Mouse (Mus musculus) forebrain, embryonic 14.5 days (tissue): ENCODE results near the gene Aldh3b3. TPM values are rescaled to one million over a fixed set of nuclear protein-coding genes. Genes with fewer than 3 reads are reported as not detected.

Experiments used
- polyA plus RNA-seq: library from polyadenylated mRNA; unstranded; fragments of >200 nt; fragmentation: Nextera tagmentation; extraction: Ambion mirVana; gene quantifications from 2 replicates; pipeline ENCODE4 v1.2.1, GENCODE M21; 2014

Aldh3b3 gene
- polyA plus RNA-seq, 1 experiment from 2014 or later = not detected

Other genes starting within 250 kb of the Aldh3b3 start
- 32.8 and 48.7 TPM in 2 replicates for gene Kmt5b, start 191.2 kb upstream of the Aldh3b3 start, polyA plus RNA-seq
- gene Chka, start 106.9 kb upstream of the Aldh3b3 start, polyA plus RNA-seq = 32.0 and 49.5 TPM in 2 replicates
- 5.8 and 9.1 TPM in 2 replicates for gene Tcirg1, start 51.5 kb upstream of the Aldh3b3 start, polyA plus RNA-seq
- 243 and 301 TPM in 2 replicates for gene Ndufs8, start 45.9 kb upstream of the Aldh3b3 start, polyA plus RNA-seq
- gene Aldh3b1, start 28.8 kb upstream of the Aldh3b3 start, polyA plus RNA-seq = 1.9 and 2.0 TPM in 2 replicates
- gene Unc93b1, start 23.5 kb upstream of the Aldh3b3 start, polyA plus RNA-seq = 7.5 and 9.4 TPM in 2 replicates
- 0.36 and 0.42 TPM in 2 replicates for gene Aldh3b2, start 13.7 kb downstream of the Aldh3b3 start, polyA plus RNA-seq
- gene Acy3, start 27.9 kb downstream of the Aldh3b3 start, polyA plus RNA-seq = 1.8 and 2.3 TPM in 2 replicates
- gene Tbx10, start 34.1 kb downstream of the Aldh3b3 start, polyA plus RNA-seq = not detected in 2 replicates
- gene Nudt8, start 41.9 kb downstream of the Aldh3b3 start, polyA plus RNA-seq = 35.6 and 41.1 TPM in 2 replicates
- 2.2 and 3.8 TPM in 2 replicates for gene Gm49405, start 42.0 kb downstream of the Aldh3b3 start, polyA plus RNA-seq
- gene Doc2g, start 44.7 kb downstream of the Aldh3b3 start, polyA plus RNA-seq = 3.2 and 5.4 TPM in 2 replicates
- gene Ndufv1, start 54.2 kb downstream of the Aldh3b3 start, polyA plus RNA-seq = 238 and 254 TPM in 2 replicates
- gene Gstp1, start 79.3 kb downstream of the Aldh3b3 start, polyA plus RNA-seq = 369 and 398 TPM in 2 replicates
- 1.2 and 4.2 TPM in 2 replicates for gene Gstp2, start 87.4 kb downstream of the Aldh3b3 start, polyA plus RNA-seq
- not detected in 2 replicates for gene Gstp3, start 100.9 kb downstream of the Aldh3b3 start, polyA plus RNA-seq
- gene Cabp2, start 122.9 kb downstream of the Aldh3b3 start, polyA plus RNA-seq = not detected in 2 replicates
- gene Cdk2ap2, start 138.5 kb downstream of the Aldh3b3 start, polyA plus RNA-seq = 88.6 and 91.7 TPM in 2 replicates
- 29.1 and 40.8 TPM in 2 replicates for gene Pitpnm1, start 141.4 kb downstream of the Aldh3b3 start, polyA plus RNA-seq
- gene Aip, start 167.2 kb downstream of the Aldh3b3 start, polyA plus RNA-seq = 85.2 and 94.4 TPM in 2 replicates
- gene Gpr152, start 181.1 kb downstream of the Aldh3b3 start, polyA plus RNA-seq = not detected in 2 replicates
- gene Cabp4, start 185.4 kb downstream of the Aldh3b3 start, polyA plus RNA-seq = 0.08 and 0.12 TPM in 2 replicates
- gene Coro1b, start 190.0 kb downstream of the Aldh3b3 start, polyA plus RNA-seq = 134 and 154 TPM in 2 replicates
- gene Ptprcap, start 195.0 kb downstream of the Aldh3b3 start, polyA plus RNA-seq = 0.24 TPM in 1 of 2 replicates, not detected in the other
- 32.3 and 35.5 TPM in 2 replicates for gene Rps6kb2, start 204.7 kb downstream of the Aldh3b3 start, polyA plus RNA-seq
- gene Carns1, start 216.8 kb downstream of the Aldh3b3 start, polyA plus RNA-seq = 3.9 and 4.2 TPM in 2 replicates
- gene Tbc1d10c, start 232.6 kb downstream of the Aldh3b3 start, polyA plus RNA-seq = 0.52 and 0.80 TPM in 2 replicates
- 608 and 689 TPM in 2 replicates for gene Ppp1ca, start 233.4 kb downstream of the Aldh3b3 start, polyA plus RNA-seq
- 25.5 and 25.7 TPM in 2 replicates for gene Rad9a, start 243.0 kb downstream of the Aldh3b3 start, polyA plus RNA-seq